Comparison of ENCODE assay signal across 12 mouse cellular contexts in the genomic region with DNA sequence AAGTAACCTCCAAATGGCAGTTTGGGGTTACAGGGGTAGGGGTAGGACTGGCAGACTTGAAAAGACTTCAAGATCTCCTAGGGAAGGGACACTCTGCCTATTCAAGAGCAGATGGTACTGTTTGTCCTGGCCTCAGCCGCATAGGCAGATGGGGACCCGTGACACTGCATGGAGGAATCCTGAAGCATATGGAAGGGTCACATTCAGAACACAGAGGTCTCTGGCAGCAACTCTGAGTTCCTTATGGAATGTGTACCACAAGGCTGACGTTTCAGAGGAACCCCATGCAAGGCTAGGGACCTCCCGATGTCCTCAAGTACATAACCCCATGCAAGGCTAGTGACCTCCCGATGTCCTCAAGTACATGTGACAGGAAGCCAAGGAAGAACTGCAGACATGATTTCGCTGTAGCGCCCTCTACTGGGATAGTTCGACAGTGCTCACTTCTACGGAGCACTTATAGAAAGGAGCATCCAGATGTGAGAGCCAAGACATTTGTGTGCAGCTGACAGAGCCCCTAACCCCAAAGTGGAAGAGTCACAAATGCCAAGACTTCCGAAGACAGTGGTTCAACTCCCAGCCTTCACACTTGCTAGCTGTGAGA. TPM values are rescaled to one million over a fixed set of nuclear protein-coding genes. Genes with fewer than 3 reads are reported as not detected.
DNase-seq lines count a peak whose midpoint lies in the region; ATAC-seq and TF ChIP-seq lines count a peak whose summit lies in the region.
"Had no signal": no experiment of that assay in that cellular context is flagged by ENCODE, and none has a peak within 500 bp of the region (broad histone marks: within the 10 kb centered on the region; RNA-seq: fewer than 3 reads in every experiment).

No protein-coding gene starts in this region.

- TF ChIP-seq CTCF in intestine, postnatal 0 days (IDR thresholded peaks at IDR 0.05; ENCODE audit: low read depth) = peak; percentile 38

- no peak overlapping the region for H3K27ac ChIP-seq in intestine, postnatal 0 days (ENCODE audit: low read depth, low read length)
- H3K27ac ChIP-seq in intestine, embryonic 15.5 days = no peak overlapping the region
- H3K27ac ChIP-seq in ES-E14 (ENCODE audit: insufficient read depth, low read depth, low read length, poor library complexity, severe bottlenecking) = no peak overlapping the region
- no peak overlapping the region for H3K27ac ChIP-seq in forebrain, embryonic 14.5 days (ENCODE audit: low read depth, low read length)
- no peak overlapping the region for H3K27ac ChIP-seq in midbrain, embryonic 15.5 days
- H3K27ac ChIP-seq: hindbrain, embryonic 14.5 days; stomach, embryonic 15.5 days had no signal

- no peaks in the 10 kb centered on the region for H3K9me3 ChIP-seq in intestine, postnatal 0 days (ENCODE audit: control insufficient read depth)
- no peaks in the 10 kb centered on the region for H3K9me3 ChIP-seq in intestine, embryonic 15.5 days
- H3K9me3 ChIP-seq in ES-E14 (ENCODE audit: control insufficient read depth, insufficient read depth, low read depth, low read length) = no peaks in the 10 kb centered on the region
- no peaks in the 10 kb centered on the region for H3K9me3 ChIP-seq in forebrain, embryonic 14.5 days (replicated peaks; ENCODE audit: control insufficient read depth, low read length)
- H3K9me3 ChIP-seq in midbrain, embryonic 15.5 days = no peaks in the 10 kb centered on the region
- H3K9me3 ChIP-seq: stomach, embryonic 15.5 days had no signal

- WGBS in intestine, postnatal 0 days = 82% methylated on average over 10 of the region's 10 CpGs
- WGBS in intestine, embryonic 15.5 days = 81% methylated on average over 10 of the region's 10 CpGs
- WGBS in forebrain, embryonic 14.5 days = 86% methylated on average over 10 of the region's 10 CpGs
- 79% methylated on average over 10 of the region's 10 CpGs for WGBS in midbrain, embryonic 15.5 days

- no peaks in the 10 kb centered on the region for H3K36me3 ChIP-seq in intestine, postnatal 0 days (ENCODE audit: control insufficient read depth, insufficient read depth)
- no peaks in the 10 kb centered on the region for H3K36me3 ChIP-seq in intestine, embryonic 15.5 days
- H3K36me3 ChIP-seq in ES-E14 (ENCODE audit: control insufficient read depth, insufficient read depth, low read length, poor library complexity, severe bottlenecking) = no peaks in the 10 kb centered on the region
- no peaks in the 10 kb centered on the region for H3K36me3 ChIP-seq in forebrain, embryonic 14.5 days (ENCODE audit: control insufficient read depth, insufficient read depth, low read length)
- H3K36me3 ChIP-seq in midbrain, embryonic 15.5 days (replicated peaks) = no peaks in the 10 kb centered on the region
- H3K36me3 ChIP-seq: stomach, embryonic 15.5 days had no signal

- H3K27me3 ChIP-seq in intestine, postnatal 0 days (replicated peaks; ENCODE audit: control insufficient read depth, insufficient read depth, low read length) = no peaks in the 10 kb centered on the region
- no peaks in the 10 kb centered on the region for H3K27me3 ChIP-seq in intestine, embryonic 15.5 days (replicated peaks)
- H3K27me3 ChIP-seq in forebrain, embryonic 14.5 days (replicated peaks; ENCODE audit: control insufficient read depth, insufficient read depth, low read length) = no peaks in the 10 kb centered on the region
- no peaks in the 10 kb centered on the region for H3K27me3 ChIP-seq in midbrain, embryonic 15.5 days (replicated peaks)
- H3K27me3 ChIP-seq: stomach, embryonic 15.5 days had no signal

- no peak overlapping the region for H3K4me2 ChIP-seq in intestine, postnatal 0 days (replicated peaks; ENCODE audit: low read depth)
- H3K4me2 ChIP-seq in intestine, embryonic 15.5 days (replicated peaks) = no peak overlapping the region
- H3K4me2 ChIP-seq in forebrain, embryonic 14.5 days (ENCODE audit: low read length) = no peak overlapping the region
- no peak overlapping the region for H3K4me2 ChIP-seq in midbrain, embryonic 15.5 days
- H3K4me2 ChIP-seq: hindbrain, embryonic 14.5 days; stomach, embryonic 15.5 days had no signal

- no peak for ATAC-seq in intestine, postnatal 0 days
- no peak for ATAC-seq in intestine, embryonic 15.5 days
- peak; percentile 27; the same call in 1 of the 2 replicates for ATAC-seq in neutrophil, adult 5-6 weeks (ENCODE audit: extremely low read depth, insufficient number of reproducible peaks, low FRiP score, poor library complexity, severe bottlenecking)
- ATAC-seq in forebrain, embryonic 14.5 days = no peak
- no peak for ATAC-seq in midbrain, embryonic 15.5 days (replicated peaks)

- DNase-seq in ES-E14 (ENCODE audit: low read depth, low spot score) = peak; percentile 21
- DNase-seq in cerebellum, adult 9-11 months = peak; percentile 49
- no peak for DNase-seq in forebrain, embryonic 14.5 days (ENCODE audit: low spot score)
- DNase-seq in ovary, postnatal 36 days (ENCODE audit: low spot score) = no peak

- no peak overlapping the region for H3K9ac ChIP-seq in intestine, postnatal 0 days (ENCODE audit: low read depth, low read length)
- H3K9ac ChIP-seq in intestine, embryonic 15.5 days = no peak overlapping the region
- no peak overlapping the region for H3K9ac ChIP-seq in ES-E14 (ENCODE audit: insufficient read depth, low read depth, low read length, poor library complexity, severe bottlenecking)
- no peak overlapping the region for H3K9ac ChIP-seq in forebrain, embryonic 14.5 days (ENCODE audit: low read length)
- no peak overlapping the region for H3K9ac ChIP-seq in midbrain, embryonic 15.5 days
- H3K9ac ChIP-seq: hindbrain, embryonic 14.5 days; stomach, embryonic 15.5 days had no signal

- H3K4me1 ChIP-seq in intestine, postnatal 0 days (replicated peaks; ENCODE audit: control insufficient read depth, insufficient read depth, low read length) = no peaks in the 10 kb centered on the region
- H3K4me1 ChIP-seq in intestine, embryonic 15.5 days (replicated peaks) = no peaks in the 10 kb centered on the region
- no peaks in the 10 kb centered on the region; a peak in 1 of 4 replicates for H3K4me1 ChIP-seq in ES-E14 (ENCODE audit: control insufficient read depth in 2 of 2, insufficient read depth in 2 of 2, low read length in 2 of 2, poor library complexity in 1 of 2)
- no peaks in the 10 kb centered on the region for H3K4me1 ChIP-seq in forebrain, embryonic 14.5 days (ENCODE audit: control insufficient read depth, insufficient read depth, low read length)
- no peaks in the 10 kb centered on the region for H3K4me1 ChIP-seq in midbrain, embryonic 15.5 days
- H3K4me1 ChIP-seq: stomach, embryonic 15.5 days had no signal

- in situ Hi-C loops in ES-E14 (cut with MboI; ENCODE audit: low sequenced_read_pairs in 2 of 2, unreplicated experiment in 2 of 2) = no loop called here

- no peak overlapping the region for H3K4me3 ChIP-seq in intestine, postnatal 0 days (ENCODE audit: low read depth, low read length)
- no peak overlapping the region for H3K4me3 ChIP-seq in intestine, embryonic 15.5 days (replicated peaks)
- no peak overlapping the region for H3K4me3 ChIP-seq in ES-E14 (ENCODE audit: insufficient read depth in 1 of 2, low read depth in 1 of 2, low read length in 2 of 2, poor library complexity in 1 of 2, severe bottlenecking in 1 of 2)
- no peak overlapping the region for H3K4me3 ChIP-seq in forebrain, embryonic 14.5 days (ENCODE audit: low read depth, low read length)
- no peak overlapping the region for H3K4me3 ChIP-seq in midbrain, embryonic 15.5 days
- H3K4me3 ChIP-seq: stomach, embryonic 15.5 days had no signal

TF ChIP-seq in ES-E14, 5 proteins besides CTCF, POLR2A, EP300 and RAD21:
- TF ChIP-seq ZC3H11A (IDR thresholded peaks at IDR 0.05; ENCODE audit: borderline replicate concordance, low read depth, low read length) (no peak), CHD2 (IDR thresholded peaks at IDR 0.05; ENCODE audit: low read depth, low read length) (no peak), HCFC1 (IDR thresholded peaks at IDR 0.05; ENCODE audit: borderline replicate concordance, insufficient read depth, low read length) (no peak), ZNF384 (IDR thresholded peaks at IDR 0.05; ENCODE audit: low read depth, low read length) (no peak), MAFK (IDR thresholded peaks at IDR 0.05; ENCODE audit: insufficient read depth, low read depth, low read length) (no peak)

RNA-seq across cellular contexts. Expression of a gene that starts 7.2 kb away (rescaled TPM):
- polyA plus RNA-seq in intestine, postnatal 0 days (2015; fragmentation: Nextera tagmentation; extraction: Ambion mirVana) = 0.07 and 0.10 TPM in 2 replicates
- 0.10 and 0.21 TPM in 2 replicates for polyA plus RNA-seq in intestine, embryonic 15.5 days (2015; fragmentation: Nextera tagmentation; extraction: Ambion mirVana)
- total RNA-seq in ES-E14 (2012; rRNA removed) = not detected in 2 replicates
- total RNA-seq in neutrophil, adult 5-6 weeks (2017) = not detected in 2 replicates
- not detected in 2 replicates for polyA plus RNA-seq in forebrain, embryonic 14.5 days (2014; fragmentation: Nextera tagmentation; extraction: Ambion mirVana)
- not detected in 2 replicates for polyA plus RNA-seq in midbrain, embryonic 15.5 days (2015; fragmentation: Nextera tagmentation; extraction: Ambion mirVana)
- polyA plus RNA-seq: hindbrain, embryonic 14.5 days had no signal

RNA-seq across cellular contexts. Expression of a gene that starts 11.8 kb away (rescaled TPM):
- polyA plus RNA-seq in intestine, postnatal 0 days (2015; fragmentation: Nextera tagmentation; extraction: Ambion mirVana) = not detected in 2 replicates
- polyA plus RNA-seq in intestine, embryonic 15.5 days (2015; fragmentation: Nextera tagmentation; extraction: Ambion mirVana) = not detected in 2 replicates
- total RNA-seq in ES-E14 (2012; rRNA removed) = not detected in 2 replicates
- total RNA-seq in neutrophil, adult 5-6 weeks (2017) = not detected in 2 replicates
- not detected in 2 replicates for polyA plus RNA-seq in forebrain, embryonic 14.5 days (2014; fragmentation: Nextera tagmentation; extraction: Ambion mirVana)
- not detected in 2 replicates for polyA plus RNA-seq in midbrain, embryonic 15.5 days (2015; fragmentation: Nextera tagmentation; extraction: Ambion mirVana)
- total RNA-seq: gastrocnemius, adult 18-20 months; left cerebral cortex, adult 18-20 months had no signal
- polyA plus RNA-seq: hindbrain, embryonic 14.5 days; stomach, embryonic 15.5 days had no signal

Comparison
In these comparisons a context has a peak if more than half of its experiments do, and no peak if none do; other contexts are left out.
1. DNase-seq: peak in ES-E14 (single experiment) and cerebellum, adult 9-11 months (single experiment); none in forebrain, embryonic 14.5 days (single experiment) and ovary, postnatal 36 days (single experiment).